Mouse (Mus musculus): Measurements from ENCODE around the gene Wipf1. TPM values are rescaled to one million over a fixed set of nuclear protein-coding genes. Genes with fewer than 3 reads are reported as not detected.

Gene Wipf1
- polyA plus RNA-seq, 1 experiment from 2014 or later = 12.7 TPM

- Histone ChIP-seq H3K27me3 (replicated peaks; ENCODE audit: control insufficient read depth, insufficient read depth, low read length) (no peaks in the 10 kb centered on the region), H3K27ac (ENCODE audit: low read depth, low read length) (peak overlapping the region; percentile 36; the same call in 1 of the 2 replicates), H3K36me3 (ENCODE audit: control insufficient read depth, insufficient read depth, low read length) (no peaks in the 10 kb centered on the region), H3K4me2 (peak overlapping the region; percentile 100), H3K9me3 (ENCODE audit: control insufficient read depth, low read length) (no peaks in the 10 kb centered on the region), H3K9ac (ENCODE audit: low read depth, low read length) (peak overlapping the region; percentile 81), H3K4me3 (ENCODE audit: low read depth, low read length) (peak overlapping the region; percentile 70), H3K4me1 (replicated peaks; ENCODE audit: control insufficient read depth, insufficient read depth, low read length) (no peaks in the 10 kb centered on the region)
- DNase-seq (ENCODE audit: low spot score) (peak; percentile 61), ATAC-seq (replicated peaks; ENCODE audit: low FRiP score) (peak; percentile 1)
- WGBS = 2% methylated on average over 29 of the region's 29 CpGs
These were observed 143.7 kb downstream of the Wipf1 start for GRCm38 (mm10) chr2:73385641-73386355.

GRCm38 (mm10) chr2:73385172-73385571 lies 144.4 kb downstream of the Wipf1 start:
- H3K36me3 ChIP-seq (ENCODE audit: control insufficient read depth, insufficient read depth, low read length) = no peaks in the 10 kb centered on the region
- no peak for ATAC-seq (replicated peaks; ENCODE audit: low FRiP score)
- no peaks in the 10 kb centered on the region for H3K27me3 ChIP-seq (replicated peaks; ENCODE audit: control insufficient read depth, insufficient read depth, low read length)
- no peaks in the 10 kb centered on the region for H3K9me3 ChIP-seq (ENCODE audit: control insufficient read depth, low read length)
- peak overlapping the region; percentile 100 for H3K4me2 ChIP-seq
- no peak for DNase-seq (ENCODE audit: low spot score)
- no peak overlapping the region; the same call in 1 of the 2 replicates for H3K9ac ChIP-seq (ENCODE audit: low read depth, low read length)
- peak overlapping the region; percentile 70; the same call in 1 of the 2 replicates for H3K4me3 ChIP-seq (ENCODE audit: low read depth, low read length)
- no peaks in the 10 kb centered on the region for H3K4me1 ChIP-seq (replicated peaks; ENCODE audit: control insufficient read depth, insufficient read depth, low read length)
- 77% methylated on average over 4 of the region's 4 CpGs for WGBS
- H3K27ac ChIP-seq (ENCODE audit: low read depth, low read length) = no peak overlapping the region

- DNase-seq (ENCODE audit: low spot score) (peak; percentile 23), ATAC-seq (replicated peaks; ENCODE audit: low FRiP score) (no peak)
- H3K9ac ChIP-seq (ENCODE audit: low read depth, low read length) = no peak overlapping the region
- H3K4me2 ChIP-seq = no peak overlapping the region
- no peaks in the 10 kb centered on the region for H3K36me3 ChIP-seq (ENCODE audit: control insufficient read depth, insufficient read depth, low read length)
- no peaks in the 10 kb centered on the region for H3K27me3 ChIP-seq (replicated peaks; ENCODE audit: control insufficient read depth, insufficient read depth, low read length)
- no peak overlapping the region for H3K27ac ChIP-seq (ENCODE audit: low read depth, low read length)
- no peaks in the 10 kb centered on the region for H3K4me1 ChIP-seq (replicated peaks; ENCODE audit: control insufficient read depth, insufficient read depth, low read length)
- H3K4me3 ChIP-seq (ENCODE audit: low read depth, low read length) = no peak overlapping the region
- H3K9me3 ChIP-seq (ENCODE audit: control insufficient read depth, low read length) = no peaks in the 10 kb centered on the region
- 68% methylated on average over 9 of the region's 9 CpGs for WGBS
These were observed 149.1 kb downstream of the Wipf1 start for GRCm38 (mm10) chr2:73380298-73380975.

- Histone ChIP-seq H3K4me2 (no peak overlapping the region), H3K4me1 (replicated peaks; ENCODE audit: control insufficient read depth, insufficient read depth, low read length) (no peaks in the 10 kb centered on the region), H3K9me3 (ENCODE audit: control insufficient read depth, low read length) (no peaks in the 10 kb centered on the region), H3K27ac (ENCODE audit: low read depth, low read length) (no peak overlapping the region), H3K36me3 (ENCODE audit: control insufficient read depth, insufficient read depth, low read length) (no peaks in the 10 kb centered on the region), H3K9ac (ENCODE audit: low read depth, low read length) (no peak overlapping the region), H3K27me3 (replicated peaks; ENCODE audit: control insufficient read depth, insufficient read depth, low read length) (no peaks in the 10 kb centered on the region), H3K4me3 (ENCODE audit: low read depth, low read length) (no peak overlapping the region)
- 81% methylated on average over 5 of the region's 5 CpGs for WGBS
- DNase-seq (ENCODE audit: low spot score) (peak; percentile 24), ATAC-seq (replicated peaks; ENCODE audit: low FRiP score) (no peak)
These were observed 149.9 kb downstream of the Wipf1 start for GRCm38 (mm10) chr2:73379656-73380055.

Other genes with a start within 250 kb of the Wipf1 start
- gene Scrn3, start 217.1 kb downstream of the Wipf1 start, polyA plus RNA-seq (2014; fragmentation: Nextera tagmentation; extraction: Ambion mirVana) = 27.6 and 31.6 TPM in 2 replicates
- 22.1 and 22.6 TPM in 2 replicates for gene Cir1, start 217.0 kb downstream of the Wipf1 start, polyA plus RNA-seq (2014; fragmentation: Nextera tagmentation; extraction: Ambion mirVana)
- 6.3 and 8.4 TPM in 2 replicates for gene Gpr155, start 143.2 kb downstream of the Wipf1 start, polyA plus RNA-seq (2014; fragmentation: Nextera tagmentation; extraction: Ambion mirVana)
- gene Chrna1, start 50.6 kb upstream of the Wipf1 start, polyA plus RNA-seq (2014; fragmentation: Nextera tagmentation; extraction: Ambion mirVana) = 0.66 and 0.70 TPM in 2 replicates
- 6.1 and 7.6 TPM in 2 replicates for gene Chn1, start 245.6 kb upstream of the Wipf1 start, polyA plus RNA-seq (2014; fragmentation: Nextera tagmentation; extraction: Ambion mirVana)